Mouse (Mus musculus) heart, embryonic 10.5 days (tissue): ENCODE measurements around the gene Slc5a11. TPM values are rescaled to one million over a fixed set of nuclear protein-coding genes. Genes with fewer than 3 reads are reported as not detected.

Experiments
- DNase-seq: peaks from one replicate; pipeline ENCODE4 v3.0.0-alpha.2; 2017; ENCODE audit warnings: low spot score
- H3K27ac ChIP-seq: fragments of 300-500 bp; sonication (generic); 2 replicates; pipeline ENCODE4 v1.5.1; 2016; ENCODE audit warnings: mild to moderate bottlenecking
- H3K27me3 ChIP-seq: fragments of 300-500 bp; sonication (generic); 2 replicates; pipeline ENCODE4 v1.6.1; 2016; ENCODE audit warnings: mild to moderate bottlenecking; ENCODE audit not compliant: poor library complexity, insufficient read depth, severe bottlenecking
- H3K36me3 ChIP-seq: fragments of 300-500 bp; sonication (generic); 2 replicates; pipeline ENCODE4 v1.6.1; 2016; ENCODE audit warnings: mild to moderate bottlenecking, moderate library complexity
- H3K4me1 ChIP-seq: fragments of 300-500 bp; sonication (generic); 2 replicates; pipeline ENCODE4 v1.6.1; 2016; ENCODE audit warnings: mild to moderate bottlenecking
- H3K4me3 ChIP-seq: fragments of 300-500 bp; sonication (generic); 2 replicates; pipeline ENCODE4 v1.5.1; 2016; ENCODE audit warnings: mild to moderate bottlenecking, moderate library complexity
- H3K9me3 ChIP-seq: fragments of 300-500 bp; sonication (generic); 2 replicates; pipeline ENCODE4 v1.6.1; 2016; ENCODE audit warnings: mild to moderate bottlenecking, moderate library complexity
- WGBS: fragments of 180-500 bp; shearing (Covaris S2); methylation state at CpG from one replicate; pipeline ENCODE4 v1.1.7; 2016; 5-methylcytosine and 5-hydroxymethylcytosine counted together
- polyA plus RNA-seq: library from polyadenylated mRNA; unstranded; fragments of >200 nt; fragmentation: Nextera tagmentation; extraction: Ambion mirVana; gene quantifications from 2 replicates; pipeline ENCODE4 v1.2.1, GENCODE M21; 2016

Gene Slc5a11
- polyA plus RNA-seq, 1 experiment from 2014 or later: 0.50 TPM

DNA sequence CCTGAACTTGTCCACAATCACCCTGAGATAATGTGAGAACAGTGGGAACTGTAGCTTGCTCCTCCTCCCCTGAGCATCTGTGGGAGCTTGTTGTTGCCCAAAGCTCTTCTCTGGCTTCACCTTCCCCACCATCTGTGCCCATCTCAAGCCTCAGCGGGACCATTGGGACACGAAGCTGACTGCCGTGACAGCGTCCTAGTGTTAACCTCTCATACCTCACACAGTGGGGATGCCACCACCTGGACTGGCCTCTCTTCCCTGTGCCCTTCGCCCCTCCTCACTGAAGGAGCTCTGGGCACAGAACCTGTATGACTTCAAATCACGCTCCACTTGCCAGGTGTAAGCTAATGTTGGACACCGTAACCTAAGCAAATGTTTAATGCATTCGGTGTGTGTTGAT is 19.9 kb upstream of the Slc5a11 start:
- H3K36me3 ChIP-seq: peaks cover 56% of the 10 kb centered on the region

DNA sequence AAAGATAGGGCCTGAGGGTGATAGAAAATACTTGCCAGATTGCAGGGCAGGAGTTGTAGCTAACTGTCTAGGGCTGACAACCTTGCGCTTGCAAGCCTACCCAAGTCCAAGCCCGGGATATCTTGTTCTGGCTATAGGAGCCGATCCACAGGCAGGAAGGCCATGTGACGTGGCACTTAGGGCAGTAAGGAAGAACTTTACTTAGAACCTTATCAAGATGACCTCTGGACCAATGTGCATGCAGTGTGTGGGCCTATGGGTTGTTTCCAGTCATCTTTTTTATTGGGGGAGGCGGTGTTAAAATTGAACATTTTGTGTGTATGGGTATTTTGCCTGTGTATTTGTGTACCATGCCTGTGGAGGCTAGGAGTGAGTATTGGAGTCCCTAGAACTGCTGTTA is 18.1 kb upstream of the Slc5a11 start:
- no peak for DNase-seq
- Histone ChIP-seq H3K9me3 (no peaks in the 10 kb centered on the region), H3K27me3 (no peaks in the 10 kb centered on the region), H3K36me3 (peaks cover 39% of the 10 kb centered on the region), H3K4me3 (no peak overlapping the region), H3K27ac (no peak overlapping the region), H3K4me1 (peaks cover 7% of the 10 kb centered on the region; the same call in 1 of the 2 replicates)
- 60% methylated on average over 5 of the region's 5 CpGs for WGBS

More for the DNA sequence above, 19.9 kb upstream of the Slc5a11 start:
- Histone ChIP-seq H3K4me1 (peaks cover 7% of the 10 kb centered on the region; the same call in 1 of the 2 replicates), H3K9me3 (no peaks in the 10 kb centered on the region), H3K27ac (no peak overlapping the region), H3K27me3 (no peaks in the 10 kb centered on the region), H3K4me3 (no peak overlapping the region)
- WGBS: 85% methylated on average over 8 of the region's 8 CpGs
- DNase-seq: no peak

DNA sequence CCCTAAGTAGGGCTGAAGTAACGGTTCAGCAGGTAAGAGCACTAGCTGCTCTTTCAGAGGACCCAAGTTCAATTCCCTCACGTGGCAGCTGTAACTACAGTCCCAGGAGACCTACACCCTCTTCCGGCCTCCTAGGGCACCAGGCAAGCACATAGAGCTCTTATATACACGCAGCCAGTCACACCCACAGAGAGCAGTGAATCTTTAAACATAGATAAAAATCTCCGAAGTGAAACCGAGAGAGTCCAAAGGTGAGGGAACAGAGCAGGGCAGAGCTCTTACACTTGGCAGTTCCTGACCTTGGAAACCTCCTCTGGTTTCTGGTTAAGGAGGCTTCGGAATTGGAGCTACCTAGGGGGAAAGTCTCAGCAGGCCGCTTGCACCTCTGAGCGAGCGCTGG is 15.9 kb upstream of the Slc5a11 start:
- no peaks in the 10 kb centered on the region for H3K9me3 ChIP-seq
- H3K27ac ChIP-seq: no peak overlapping the region
- H3K27me3 ChIP-seq: no peaks in the 10 kb centered on the region
- H3K4me3 ChIP-seq: no peak overlapping the region
- H3K4me1 ChIP-seq: peaks cover 7% of the 10 kb centered on the region; the same call in 1 of the 2 replicates
- no peak for DNase-seq
- 70% methylated on average over 10 of the region's 10 CpGs for WGBS
- peaks cover 19% of the 10 kb centered on the region for H3K36me3 ChIP-seq

GRCm38 (mm10) chr7:123199151-123199550 is 15.4 kb upstream of the Slc5a11 start:
- Histone ChIP-seq H3K27ac (no peak overlapping the region), H3K4me1 (peaks cover 7% of the 10 kb centered on the region; the same call in 1 of the 2 replicates), H3K9me3 (no peaks in the 10 kb centered on the region), H3K4me3 (no peak overlapping the region), H3K36me3 (peaks cover 16% of the 10 kb centered on the region), H3K27me3 (no peaks in the 10 kb centered on the region)
- 76% methylated on average over 3 of the region's 3 CpGs for WGBS
- no peak for DNase-seq

- H3K36me3 ChIP-seq: peaks cover 11% of the 10 kb centered on the region
- H3K9me3 ChIP-seq: no peaks in the 10 kb centered on the region
- H3K4me1 ChIP-seq: peaks cover 7% of the 10 kb centered on the region; the same call in 1 of the 2 replicates
- no peak for DNase-seq
- WGBS: 90% methylated on average over 15 of the region's 15 CpGs
- no peak overlapping the region for H3K27ac ChIP-seq
- H3K27me3 ChIP-seq: no peaks in the 10 kb centered on the region
- H3K4me3 ChIP-seq: no peak overlapping the region
These were observed 14.8 kb upstream of the Slc5a11 start for GRCm38 (mm10) chr7:123199656-123200206.

DNA sequence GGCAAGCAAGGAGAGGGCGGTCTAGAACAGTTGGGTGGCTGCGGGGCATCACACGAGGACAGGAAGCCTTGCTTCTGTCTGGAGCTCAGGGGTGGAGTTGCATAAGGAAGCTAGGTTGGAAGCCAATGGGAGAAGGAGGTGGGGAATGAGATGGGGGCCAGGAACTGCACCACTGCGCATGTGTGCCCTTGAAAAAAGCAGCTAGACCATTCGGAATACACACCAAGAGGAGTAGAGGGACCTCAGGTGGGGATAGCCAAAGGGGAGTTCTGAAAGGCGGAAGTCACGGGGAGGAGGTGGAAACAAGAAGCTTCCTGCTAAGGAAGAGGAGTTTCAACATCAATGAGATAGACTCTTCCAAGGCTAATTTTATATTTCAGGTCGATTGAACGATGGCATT is 13.9 kb upstream of the Slc5a11 start:
- 0 out of 2 replicates have a peak, but pooled peaks cover 3% of the 10 kb centered on the region for H3K36me3 ChIP-seq
- H3K27ac ChIP-seq: no peak overlapping the region
- WGBS: 71% methylated on average over 9 of the region's 9 CpGs
- no peak for DNase-seq
- no peaks in the 10 kb centered on the region for H3K9me3 ChIP-seq
- H3K4me3 ChIP-seq: no peak overlapping the region
- peaks cover 7% of the 10 kb centered on the region; the same call in 1 of the 2 replicates for H3K4me1 ChIP-seq
- H3K27me3 ChIP-seq: no peaks in the 10 kb centered on the region

- Histone ChIP-seq H3K9me3 (no peaks in the 10 kb centered on the region), H3K36me3 (no peaks in the 10 kb centered on the region), H3K27me3 (no peaks in the 10 kb centered on the region), H3K4me1 (peaks cover 10% of the 10 kb centered on the region), H3K4me3 (no peak overlapping the region), H3K27ac (no peak overlapping the region)
- DNase-seq: no peak
- 31% methylated on average over 14 of the region's 14 CpGs for WGBS
These were observed 9.3 kb upstream of the Slc5a11 start for GRCm38 (mm10) chr7:123205261-123205660.

GRCm38 (mm10) chr7:123207561-123207960 is 7.0 kb upstream of the Slc5a11 start:
- Histone ChIP-seq H3K27ac (no peak overlapping the region), H3K27me3 (no peaks in the 10 kb centered on the region), H3K4me3 (no peak overlapping the region), H3K4me1 (peaks cover 17% of the 10 kb centered on the region), H3K36me3 (no peaks in the 10 kb centered on the region), H3K9me3 (no peaks in the 10 kb centered on the region)
- 75% methylated on average over 6 of the region's 6 CpGs for WGBS
- DNase-seq: no peak

DNA sequence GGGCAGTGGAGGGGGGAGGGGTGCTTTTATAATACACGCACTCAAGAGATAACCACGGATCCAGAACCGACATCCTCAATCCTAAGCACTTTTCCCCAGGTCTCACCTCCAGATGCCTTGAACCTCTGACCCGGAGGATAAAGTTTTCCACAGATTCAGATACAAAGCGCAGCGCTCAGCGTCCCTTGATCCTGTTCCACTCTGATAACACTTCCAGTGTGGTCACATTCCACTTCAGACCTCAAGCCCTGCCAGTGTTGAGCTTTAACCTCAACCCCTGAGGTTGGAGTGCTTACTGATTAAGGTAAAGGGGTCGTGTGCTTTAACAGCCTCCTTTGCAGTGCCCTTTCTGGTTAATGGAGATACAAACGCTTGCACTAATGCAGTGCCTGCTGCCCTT is 4.7 kb upstream of the Slc5a11 start:
- no peaks in the 10 kb centered on the region for H3K9me3 ChIP-seq
- no peaks in the 10 kb centered on the region for H3K36me3 ChIP-seq
- no peak for DNase-seq
- H3K27ac ChIP-seq: peak overlapping the region; percentile 5; the same call in 1 of the 2 replicates
- WGBS: 16% methylated on average over 9 of the region's 9 CpGs
- 0 out of 2 replicates have a peak, but pooled peaks cover 5% of the 10 kb centered on the region for H3K27me3 ChIP-seq
- no peak overlapping the region; the same call in 1 of the 2 replicates for H3K4me3 ChIP-seq
- peaks cover 29% of the 10 kb centered on the region for H3K4me1 ChIP-seq

DNA sequence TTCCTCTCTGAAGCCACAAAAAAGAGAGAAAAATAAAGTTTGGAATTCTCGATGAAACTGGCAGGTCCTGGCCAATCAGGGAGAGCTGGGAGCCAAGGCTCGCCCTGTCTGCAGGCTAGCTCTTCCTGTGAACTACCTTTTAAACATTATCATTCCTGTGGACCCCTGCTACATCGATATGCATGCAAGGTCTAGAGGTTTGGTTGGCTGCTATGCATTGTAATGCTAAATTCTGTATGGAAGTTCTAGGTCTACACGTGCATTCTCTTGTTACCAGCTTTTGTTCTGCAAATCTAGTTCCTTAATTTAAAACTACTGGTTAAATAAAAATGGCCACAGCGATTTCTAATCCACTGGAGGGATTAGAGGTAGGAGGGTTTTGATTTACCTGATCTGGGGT is 3.1 kb upstream of the Slc5a11 start:
- no peak for DNase-seq
- no peak overlapping the region for H3K4me3 ChIP-seq
- no peak overlapping the region for H3K27ac ChIP-seq
- 60% methylated on average over 5 of the region's 5 CpGs for WGBS
- H3K4me1 ChIP-seq: peaks cover 32% of the 10 kb centered on the region
- H3K36me3 ChIP-seq: no peaks in the 10 kb centered on the region
- 0 out of 2 replicates have a peak, but pooled peaks cover 5% of the 10 kb centered on the region for H3K27me3 ChIP-seq
- no peaks in the 10 kb centered on the region for H3K9me3 ChIP-seq

GRCm38 (mm10) chr7:123212316-123212715 is 2.3 kb upstream of the Slc5a11 start:
- H3K4me1 ChIP-seq: peaks cover 32% of the 10 kb centered on the region
- WGBS: 76% methylated on average over 5 of the region's 5 CpGs
- no peaks in the 10 kb centered on the region for H3K36me3 ChIP-seq
- no peak for DNase-seq
- H3K27ac ChIP-seq: no peak overlapping the region
- H3K9me3 ChIP-seq: no peaks in the 10 kb centered on the region
- 0 out of 2 replicates have a peak, but pooled peaks cover 5% of the 10 kb centered on the region for H3K27me3 ChIP-seq
- no peak overlapping the region for H3K4me3 ChIP-seq

- WGBS: 53% methylated on average over 2 of the region's 2 CpGs
- H3K9me3 ChIP-seq: no peaks in the 10 kb centered on the region
These were observed 558 bp downstream of the Slc5a11 start for GRCm38 (mm10) chr7:123215138-123215537.

GRCm38 (mm10) chr7:123217448-123218354 is 3.1 kb downstream of the Slc5a11 start:
- Histone ChIP-seq H3K9me3 (no peaks in the 10 kb centered on the region), H3K36me3 (no peaks in the 10 kb centered on the region), H3K4me3 (no peak overlapping the region), H3K4me1 (peaks cover 35% of the 10 kb centered on the region), H3K27ac (no peak overlapping the region), H3K27me3 (0 out of 2 replicates have a peak, but pooled peaks cover 5% of the 10 kb centered on the region)
- WGBS: 73% methylated on average over 7 of the region's 7 CpGs
- DNase-seq: no peak

More at GRCm38 (mm10) chr7:123215138-123215537, 558 bp downstream of the Slc5a11 start:
- H3K27me3 ChIP-seq: 0 out of 2 replicates have a peak, but pooled peaks cover 5% of the 10 kb centered on the region
- no peak overlapping the region for H3K4me3 ChIP-seq
- no peak overlapping the region for H3K27ac ChIP-seq
- no peaks in the 10 kb centered on the region for H3K36me3 ChIP-seq
- peaks cover 35% of the 10 kb centered on the region for H3K4me1 ChIP-seq
- DNase-seq: no peak
